Mouse (Mus musculus) hindbrain, embryonic 12.5 days (tissue): ENCODE data around the gene Rabggtb. TPM values are rescaled to one million over a fixed set of nuclear protein-coding genes. Genes with fewer than 3 reads are reported as not detected.
"Not testable (repeated sequence)": the region's sequence is repeated elsewhere in the genome, so short reads cannot be mapped to it uniquely, and the experiment has no call there.

ENCODE experiments used
- ATAC-seq: fragments of 200-750 bp; cut with Nextera tagmentation; 2 replicates; pipeline ENCODE4 v1.8.0; 2017; ENCODE audit warnings: moderate TSS enrichment; ENCODE audit not compliant: low FRiP score
- H3K27ac ChIP-seq: fragments of 300-500 bp; sonication (generic); 2 replicates; pipeline ENCODE4 v1.5.1; 2016; ENCODE audit warnings: mild to moderate bottlenecking
- H3K27me3 ChIP-seq: fragments of 300-500 bp; sonication (generic); 2 replicates; pipeline ENCODE4 v1.6.1; 2016; ENCODE audit warnings: mild to moderate bottlenecking
- H3K36me3 ChIP-seq: fragments of 300-500 bp; sonication (generic); 2 replicates; pipeline ENCODE4 v1.6.1; 2016; ENCODE audit warnings: mild to moderate bottlenecking
- H3K4me1 ChIP-seq: fragments of 300-500 bp; sonication (generic); 2 replicates; pipeline ENCODE4 v1.6.1; 2016
- H3K4me2 ChIP-seq: fragments of 300-500 bp; sonication (generic); replicated peaks from 2 replicates; pipeline ENCODE4 v1.6.1; 2016; ENCODE audit warnings: mild to moderate bottlenecking
- H3K4me3 ChIP-seq: fragments of 300-500 bp; sonication (generic); 2 replicates; pipeline ENCODE4 v1.5.1; 2016; ENCODE audit warnings: mild to moderate bottlenecking
- H3K9ac ChIP-seq: fragments of 300-500 bp; sonication (generic); 2 replicates; pipeline ENCODE4 v1.6.1; 2016; ENCODE audit warnings: mild to moderate bottlenecking, moderate library complexity
- H3K9me3 ChIP-seq: fragments of 300-500 bp; sonication (generic); replicated peaks from 2 replicates; pipeline ENCODE4 v1.6.1; 2016; ENCODE audit warnings: mild to moderate bottlenecking
- WGBS: fragments of 180-500 bp; shearing (Covaris S2); methylation state at CpG from one replicate; pipeline ENCODE4 v1.1.7; 2016; 5-methylcytosine and 5-hydroxymethylcytosine counted together
- polyA plus RNA-seq: library from polyadenylated mRNA; unstranded; fragments of >200 nt; fragmentation: Nextera tagmentation; extraction: Ambion mirVana; gene quantifications from 2 replicates; pipeline ENCODE4 v1.2.1, GENCODE M21; 2016

The Rabggtb gene
- polyA plus RNA-seq, 1 experiment from 2014 or later, result 36.5 TPM

- Histone ChIP-seq H3K4me3 (no peak overlapping the region), H3K4me2 (no peak overlapping the region), H3K4me1 (no peaks in the 10 kb centered on the region), H3K9ac (no peak overlapping the region), H3K27ac (no peak overlapping the region), H3K27me3 (no peaks in the 10 kb centered on the region), H3K9me3 (no peaks in the 10 kb centered on the region), H3K36me3 (no peaks in the 10 kb centered on the region)
- no peak for ATAC-seq
- 87% methylated on average over 3 of the region's 3 CpGs for WGBS
These were observed 17.4 kb downstream of the Rabggtb start for GRCm38 (mm10) chr3:153895454-153895853.

- 79% methylated on average over 8 of the region's 8 CpGs for WGBS
- no peak overlapping the region for H3K4me3 ChIP-seq
- ATAC-seq, result no peak
These were observed 23.5 kb downstream of the Rabggtb start for GRCm38 (mm10) chr3:153889188-153889781.

GRCm38 (mm10) chr3:153888141-153888540 is 24.7 kb downstream of the Rabggtb start:
- no peaks in the 10 kb centered on the region for H3K4me1 ChIP-seq
- 82% methylated on average over 6 of the region's 6 CpGs for WGBS
- no peaks in the 10 kb centered on the region for H3K36me3 ChIP-seq
- no peaks in the 10 kb centered on the region for H3K9me3 ChIP-seq
- no peak overlapping the region for H3K4me3 ChIP-seq
- no peak overlapping the region for H3K27ac ChIP-seq
- H3K27me3 ChIP-seq, result no peaks in the 10 kb centered on the region
- no peak overlapping the region for H3K4me2 ChIP-seq
- no peak for ATAC-seq
- no peak overlapping the region for H3K9ac ChIP-seq

More at GRCm38 (mm10) chr3:153889188-153889781, 23.5 kb downstream of the Rabggtb start:
- Histone ChIP-seq H3K9ac (no peak overlapping the region), H3K4me1 (no peaks in the 10 kb centered on the region), H3K36me3 (no peaks in the 10 kb centered on the region), H3K27me3 (no peaks in the 10 kb centered on the region), H3K27ac (no peak overlapping the region), H3K9me3 (no peaks in the 10 kb centered on the region), H3K4me2 (no peak overlapping the region)

GRCm38 (mm10) chr3:153886296-153886695 is 26.5 kb downstream of the Rabggtb start:
- no peaks in the 10 kb centered on the region for H3K27me3 ChIP-seq
- no peak overlapping the region for H3K27ac ChIP-seq
- H3K9me3 ChIP-seq, result no peaks in the 10 kb centered on the region
- ATAC-seq, result no peak
- H3K4me3 ChIP-seq, result no peak overlapping the region
- H3K4me1 ChIP-seq, result no peaks in the 10 kb centered on the region
- H3K4me2 ChIP-seq, result no peak overlapping the region
- H3K36me3 ChIP-seq, result no peaks in the 10 kb centered on the region
- no peak overlapping the region for H3K9ac ChIP-seq

GRCm38 (mm10) chr3:153871396-153871795 is 41.4 kb downstream of the Rabggtb start:
- 87% methylated on average over 5 of the region's 5 CpGs for WGBS
- H3K9me3 ChIP-seq, result no peaks in the 10 kb centered on the region
- H3K27me3 ChIP-seq, result no peaks in the 10 kb centered on the region
- no peak overlapping the region for H3K4me2 ChIP-seq
- H3K4me3 ChIP-seq, result no peak overlapping the region
- no peaks in the 10 kb centered on the region for H3K36me3 ChIP-seq
- no peak overlapping the region for H3K27ac ChIP-seq
- no peak overlapping the region for H3K9ac ChIP-seq
- ATAC-seq, result no peak
- no peaks in the 10 kb centered on the region for H3K4me1 ChIP-seq

- Histone ChIP-seq H3K27ac (no peak overlapping the region), H3K27me3 (no peaks in the 10 kb centered on the region), H3K9me3 (no peaks in the 10 kb centered on the region), H3K4me3 (no peak overlapping the region), H3K4me2 (no peak overlapping the region), H3K9ac (no peak overlapping the region), H3K4me1 (no peaks in the 10 kb centered on the region), H3K36me3 (no peaks in the 10 kb centered on the region)
- WGBS, result 78% methylated on average over 14 of the region's 14 CpGs
- no peak for ATAC-seq
These were observed 45.4 kb downstream of the Rabggtb start for GRCm38 (mm10) chr3:153867149-153868136.

GRCm38 (mm10) chr3:153864636-153865429 is 48.0 kb downstream of the Rabggtb start:
- 94% methylated on average over 4 of the region's 4 CpGs for WGBS
- H3K9me3 ChIP-seq, result no peaks in the 10 kb centered on the region
- no peaks in the 10 kb centered on the region for H3K27me3 ChIP-seq
- no peaks in the 10 kb centered on the region for H3K36me3 ChIP-seq
- no peak overlapping the region for H3K9ac ChIP-seq
- no peak overlapping the region for H3K27ac ChIP-seq
- no peak overlapping the region for H3K4me2 ChIP-seq
- ATAC-seq, result no peak
- H3K4me1 ChIP-seq, result no peaks in the 10 kb centered on the region
- no peak overlapping the region for H3K4me3 ChIP-seq

- H3K27me3 ChIP-seq, result no peaks in the 10 kb centered on the region
- 86% methylated on average over 2 of the region's 2 CpGs for WGBS
- no peak for ATAC-seq
These were observed 49.0 kb downstream of the Rabggtb start for GRCm38 (mm10) chr3:153863816-153864215.

GRCm38 (mm10) chr3:153860392-153860791 is 52.4 kb downstream of the Rabggtb start:
- not testable (repeated sequence) for H3K4me2 ChIP-seq, H3K36me3 ChIP-seq, H3K4me3 ChIP-seq, H3K27me3 ChIP-seq, ATAC-seq, H3K9ac ChIP-seq, H3K4me1 ChIP-seq, H3K27ac ChIP-seq, H3K9me3 ChIP-seq
- WGBS, result 87% methylated on average over 8 of the region's 8 CpGs

More at GRCm38 (mm10) chr3:153863816-153864215, 49.0 kb downstream of the Rabggtb start:
- Histone ChIP-seq H3K9me3 (no peaks in the 10 kb centered on the region), H3K4me3 (no peak overlapping the region), H3K27ac (no peak overlapping the region), H3K4me2 (no peak overlapping the region), H3K9ac (no peak overlapping the region), H3K36me3 (no peaks in the 10 kb centered on the region), H3K4me1 (no peaks in the 10 kb centered on the region)

- 83% methylated on average over 10 of the region's 10 CpGs for WGBS
- no peaks in the 10 kb centered on the region for H3K4me1 ChIP-seq
- no peak overlapping the region for H3K9ac ChIP-seq
- H3K9me3 ChIP-seq, result no peaks in the 10 kb centered on the region
- H3K27me3 ChIP-seq, result no peaks in the 10 kb centered on the region
- no peak overlapping the region for H3K4me3 ChIP-seq
- no peaks in the 10 kb centered on the region for H3K36me3 ChIP-seq
- H3K4me2 ChIP-seq, result no peak overlapping the region
- H3K27ac ChIP-seq, result no peak overlapping the region
- ATAC-seq, result no peak
These were observed 54.3 kb downstream of the Rabggtb start for GRCm38 (mm10) chr3:153858350-153859001.
